Mouse (Mus musculus): ENCODE data around the gene Eif1. TPM values are rescaled to one million over a fixed set of nuclear protein-coding genes. Genes with fewer than 3 reads are reported as not detected.
"Not testable (repeated sequence)": the region's sequence is repeated elsewhere in the genome, so short reads cannot be mapped to it uniquely, and the experiment has no call there.

The Eif1 gene
- polyA plus RNA-seq, 1 experiment from 2014 or later: 1,883 TPM

DNA sequence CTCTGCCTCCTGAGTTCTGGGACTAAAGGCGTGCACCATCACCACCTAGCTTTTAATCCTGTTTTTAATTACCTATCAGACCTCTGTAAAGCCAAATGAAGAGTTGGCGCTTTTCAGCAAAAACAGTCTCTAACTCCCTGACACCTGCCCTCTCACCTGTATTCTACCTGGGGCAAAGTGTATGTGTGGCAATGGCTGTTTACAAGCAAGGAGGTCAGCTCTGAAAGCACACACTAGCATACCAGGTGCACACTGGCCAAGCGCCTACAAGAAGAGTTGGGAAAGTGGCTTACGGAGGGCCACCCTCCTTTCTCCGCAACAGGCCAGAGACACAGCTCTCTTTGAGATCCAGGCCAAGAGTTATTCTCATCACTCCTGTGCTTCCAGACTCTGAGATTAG, 4.2 kb upstream of the Eif1 start:
- Histone ChIP-seq H3K4me3 (replicated peaks) (no peak overlapping the region), H3K27me3 (no peaks in the 10 kb centered on the region), H3K36me3 (peaks cover under 1% of the 10 kb centered on the region), H3K4me2 (no peak overlapping the region), H3K9me3 (replicated peaks) (no peaks in the 10 kb centered on the region), H3K9ac (no peak overlapping the region), H3K4me1 (replicated peaks) (peaks cover 29% of the 10 kb centered on the region), H3K27ac (no peak overlapping the region)
- no peak for ATAC-seq (ENCODE audit: low read depth)
- 87% methylated on average over 5 of the region's 5 CpGs for WGBS (ENCODE audit: insufficient replicate concordance)
- DNase-seq: no peak

DNA sequence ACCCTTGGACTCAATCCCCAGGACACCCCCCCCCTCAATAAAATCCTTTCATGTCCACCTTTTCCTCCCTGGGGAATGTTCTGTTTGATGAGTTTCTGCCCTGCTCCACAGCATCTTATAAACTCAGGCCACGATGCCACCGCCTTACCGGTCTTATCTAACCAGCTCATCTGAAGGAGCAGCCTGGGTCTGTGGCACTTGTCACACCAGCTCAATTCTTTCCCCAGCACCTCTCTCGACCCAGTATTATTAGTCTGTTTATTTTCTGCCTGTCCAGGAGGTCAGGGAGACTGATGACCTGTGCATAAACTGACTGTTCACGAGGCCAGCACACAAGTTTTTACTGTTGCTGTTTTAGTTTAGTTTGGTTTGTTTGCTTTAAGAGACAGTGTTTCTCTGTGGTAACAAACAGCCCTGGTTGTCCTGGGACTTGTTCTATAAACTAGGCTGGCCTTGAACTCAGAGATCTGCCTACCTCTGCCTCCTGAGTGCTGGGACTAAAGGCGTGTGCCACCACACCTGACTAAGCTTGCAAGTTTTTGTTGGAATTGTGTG, 1.8 kb upstream of the Eif1 start:
- 21% methylated on average over 6 of the region's 6 CpGs for WGBS (ENCODE audit: insufficient replicate concordance)
- peak; percentile 43 for DNase-seq

DNA sequence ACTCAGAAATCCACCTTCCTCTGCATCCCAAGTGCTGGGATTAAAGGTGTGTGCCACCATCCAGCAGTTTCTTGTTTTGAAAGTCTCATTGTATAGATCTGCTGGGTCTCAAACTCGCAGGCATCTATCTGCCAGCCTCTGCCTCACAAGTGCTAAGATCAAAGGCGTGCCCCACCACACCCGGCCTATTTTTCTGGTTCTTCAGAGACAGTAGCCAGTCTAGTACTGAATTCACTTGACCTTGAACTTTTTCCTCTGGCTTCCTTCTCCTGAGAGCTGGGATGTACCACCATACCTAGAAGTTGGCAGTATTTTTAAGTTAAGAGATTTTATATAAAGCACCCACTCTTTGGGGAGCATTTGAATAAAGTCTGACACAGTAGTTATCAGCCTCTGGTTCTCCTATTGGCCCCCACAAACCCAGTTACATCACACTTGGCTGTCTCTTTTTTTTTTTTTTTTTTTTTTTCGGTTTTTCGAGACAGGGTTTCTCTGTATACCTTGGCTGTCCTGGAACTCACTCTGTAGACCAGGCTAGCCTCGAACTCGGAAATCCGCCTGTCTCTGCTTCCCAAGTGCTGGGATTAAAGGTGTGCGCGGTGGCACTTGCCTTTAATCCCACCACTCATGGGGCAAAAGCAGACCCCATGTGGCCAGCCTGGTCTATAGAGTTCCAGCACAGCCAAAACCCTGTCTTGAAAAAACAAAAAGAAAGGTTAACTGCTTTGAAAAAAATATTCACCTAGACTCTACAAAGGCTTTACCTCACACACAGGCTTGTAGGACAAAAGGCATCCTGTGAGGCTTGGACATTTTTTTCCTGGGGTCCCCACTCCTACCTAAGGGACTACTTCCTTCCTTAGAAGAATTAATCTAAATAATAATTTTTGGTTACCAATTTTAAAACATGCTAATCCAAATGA, 895 bp upstream of the Eif1 start:
- 48% methylated on average over 10 of the region's 10 CpGs for WGBS (ENCODE audit: insufficient replicate concordance)
- DNase-seq (peak; percentile 65), ATAC-seq (ENCODE audit: low read depth) (peak; percentile 35)
- Histone ChIP-seq H3K27me3 (no peaks in the 10 kb centered on the region), H3K4me2 (peak overlapping the region; percentile 73), H3K27ac (peak overlapping the region; percentile 96), H3K4me3 (replicated peaks) (peak overlapping the region; percentile 65), H3K36me3 (peaks cover 25% of the 10 kb centered on the region), H3K9ac (peak overlapping the region; percentile 78), H3K4me1 (replicated peaks) (peaks cover 43% of the 10 kb centered on the region), H3K9me3 (replicated peaks) (no peaks in the 10 kb centered on the region)

More for the DNA sequence above, 1.8 kb upstream of the Eif1 start:
- peak overlapping the region; percentile 78 for H3K9ac ChIP-seq
- peaks cover 25% of the 10 kb centered on the region for H3K36me3 ChIP-seq
- no peaks in the 10 kb centered on the region for H3K9me3 ChIP-seq (replicated peaks)
- ATAC-seq (ENCODE audit: low read depth): no peak
- H3K4me3 ChIP-seq (replicated peaks): peak overlapping the region; percentile 65; the same call in 1 of the 2 replicates
- H3K4me1 ChIP-seq (replicated peaks): peaks cover 43% of the 10 kb centered on the region
- H3K27ac ChIP-seq: peak overlapping the region; percentile 96
- peak overlapping the region; percentile 73 for H3K4me2 ChIP-seq
- H3K27me3 ChIP-seq: no peaks in the 10 kb centered on the region

DNA sequence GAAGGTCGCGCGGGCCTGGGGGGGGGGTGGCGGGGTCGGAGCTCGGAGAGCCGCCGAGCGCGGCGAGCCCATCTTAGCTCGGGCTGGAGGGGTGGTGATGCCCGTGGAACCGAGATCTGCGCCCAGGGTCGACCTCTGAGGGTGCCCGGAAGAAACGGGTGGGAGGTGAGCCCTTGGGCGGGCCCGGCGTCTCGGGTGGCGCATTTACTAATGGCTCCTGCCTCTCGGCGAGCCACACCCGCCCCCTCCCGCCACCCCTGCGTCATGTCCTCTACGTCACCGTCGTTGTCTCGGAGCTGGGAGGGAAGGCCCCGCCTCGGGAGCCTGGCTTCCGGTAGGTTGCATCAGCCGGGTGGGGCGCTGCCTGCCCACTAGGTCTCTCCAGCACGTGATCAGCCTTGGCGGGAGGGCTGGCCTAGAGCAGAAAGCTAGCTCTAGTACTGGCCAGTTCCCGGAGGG, 516 bp downstream of the Eif1 start:
- Histone ChIP-seq H3K4me3 (replicated peaks) (peak overlapping the region; percentile 85), H3K9ac (peak overlapping the region; percentile 98), H3K27me3 (no peaks in the 10 kb centered on the region), H3K9me3 (replicated peaks) (no peaks in the 10 kb centered on the region), H3K4me2 (peak overlapping the region; percentile 82), H3K36me3 (peaks cover 25% of the 10 kb centered on the region), H3K4me1 (replicated peaks) (peaks cover 37% of the 10 kb centered on the region), H3K27ac (peak overlapping the region; percentile 98)
- ATAC-seq (ENCODE audit: low read depth): peak; percentile 80
- under 1% methylated on average over 40 of the region's 40 CpGs for WGBS (ENCODE audit: insufficient replicate concordance)
- DNase-seq: peak; percentile 95

DNA sequence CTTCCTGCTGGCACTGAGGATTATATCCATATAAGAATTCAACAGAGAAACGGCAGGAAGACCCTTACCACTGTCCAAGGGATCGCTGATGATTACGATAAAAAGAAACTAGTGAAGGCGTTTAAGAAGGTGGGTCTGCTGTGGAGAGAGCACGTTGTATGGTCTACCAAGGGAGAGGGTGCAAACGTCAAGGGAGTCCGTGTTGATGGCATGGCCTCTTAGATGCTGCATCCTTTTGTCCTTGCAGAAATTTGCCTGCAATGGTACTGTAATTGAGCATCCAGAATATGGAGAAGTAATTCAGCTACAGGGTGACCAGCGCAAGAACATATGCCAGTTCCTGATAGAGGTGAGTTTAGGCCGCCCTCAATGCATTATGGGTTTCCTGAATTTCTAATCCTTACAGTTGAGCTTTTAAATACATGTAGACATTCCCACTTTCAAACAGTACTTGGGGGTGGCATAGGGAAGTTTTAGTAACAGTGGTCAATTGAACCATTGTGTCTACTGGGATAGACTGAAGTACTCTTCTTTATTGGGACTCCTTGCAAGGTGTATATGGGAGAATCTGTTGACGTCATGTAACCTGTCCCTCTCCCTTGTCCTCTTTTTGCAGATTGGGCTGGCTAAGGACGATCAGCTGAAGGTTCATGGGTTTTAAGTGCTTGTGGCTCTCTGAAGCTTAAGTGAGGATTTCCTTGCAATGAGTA, 1.2 kb downstream of the Eif1 start:
- ATAC-seq (ENCODE audit: low read depth); H3K9me3 ChIP-seq (replicated peaks); H3K27me3 ChIP-seq; DNase-seq: not testable (repeated sequence)
- Histone ChIP-seq H3K4me2 (peak overlapping the region; percentile 82), H3K4me3 (replicated peaks) (peak overlapping the region; percentile 85), H3K9ac (peak overlapping the region; percentile 98), H3K36me3 (peaks cover 25% of the 10 kb centered on the region), H3K27ac (peak overlapping the region; percentile 98), H3K4me1 (replicated peaks) (peaks cover 37% of the 10 kb centered on the region)
- WGBS (ENCODE audit: insufficient replicate concordance): 11% methylated on average over 11 of the region's 11 CpGs

DNA sequence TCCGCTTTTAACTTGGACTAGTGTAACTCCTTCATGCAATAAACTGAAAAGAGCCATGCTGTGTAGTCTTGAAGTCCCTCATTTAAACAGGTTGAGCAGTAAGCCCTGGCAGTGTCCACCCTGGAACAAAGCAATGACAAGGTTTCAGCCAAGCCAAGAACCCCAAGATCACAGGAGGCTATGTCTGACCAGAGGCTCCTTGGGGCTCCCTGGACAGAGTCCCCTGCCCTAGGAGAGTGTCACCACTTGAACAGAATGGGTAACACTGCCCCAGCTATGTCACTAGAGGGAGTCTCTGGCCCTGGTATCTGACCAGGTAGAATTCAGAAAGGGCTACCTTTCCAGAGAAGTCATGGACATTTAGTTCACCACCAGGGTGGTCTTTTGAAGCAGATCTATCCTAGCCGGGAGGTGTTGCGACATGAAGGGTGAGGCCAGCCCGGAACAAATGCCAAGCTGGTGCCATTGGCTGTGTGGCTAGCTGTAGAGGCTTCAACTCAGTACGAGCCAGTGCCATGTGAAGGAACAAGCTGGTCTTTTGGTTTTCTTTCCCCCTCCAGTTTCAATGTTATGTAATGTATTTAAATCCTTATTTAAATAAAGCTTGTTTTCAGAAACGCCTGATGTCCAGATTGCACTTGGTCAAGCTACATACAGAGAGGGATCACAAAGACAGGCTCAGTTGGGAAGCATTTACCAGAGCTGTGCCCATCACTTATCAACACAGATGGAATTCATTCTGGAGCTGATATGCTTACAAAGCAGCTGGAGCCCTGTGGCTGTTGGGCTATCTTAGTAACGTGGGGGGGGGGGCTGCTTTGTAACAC, 2.0 kb downstream of the Eif1 start:
- H3K9ac ChIP-seq: peak overlapping the region; percentile 37; the same call in 1 of the 2 replicates
- H3K4me2 ChIP-seq: peak overlapping the region; percentile 82
- peaks cover 25% of the 10 kb centered on the region for H3K36me3 ChIP-seq
- peak overlapping the region; percentile 29 for H3K4me3 ChIP-seq (replicated peaks)
- not testable (repeated sequence) for H3K27me3 ChIP-seq; DNase-seq; ATAC-seq (ENCODE audit: low read depth); H3K9me3 ChIP-seq (replicated peaks)
- WGBS (ENCODE audit: insufficient replicate concordance): 74% methylated on average over 7 of the region's 7 CpGs
- peaks cover 37% of the 10 kb centered on the region for H3K4me1 ChIP-seq (replicated peaks)
- H3K27ac ChIP-seq: peak overlapping the region; percentile 98

DNA sequence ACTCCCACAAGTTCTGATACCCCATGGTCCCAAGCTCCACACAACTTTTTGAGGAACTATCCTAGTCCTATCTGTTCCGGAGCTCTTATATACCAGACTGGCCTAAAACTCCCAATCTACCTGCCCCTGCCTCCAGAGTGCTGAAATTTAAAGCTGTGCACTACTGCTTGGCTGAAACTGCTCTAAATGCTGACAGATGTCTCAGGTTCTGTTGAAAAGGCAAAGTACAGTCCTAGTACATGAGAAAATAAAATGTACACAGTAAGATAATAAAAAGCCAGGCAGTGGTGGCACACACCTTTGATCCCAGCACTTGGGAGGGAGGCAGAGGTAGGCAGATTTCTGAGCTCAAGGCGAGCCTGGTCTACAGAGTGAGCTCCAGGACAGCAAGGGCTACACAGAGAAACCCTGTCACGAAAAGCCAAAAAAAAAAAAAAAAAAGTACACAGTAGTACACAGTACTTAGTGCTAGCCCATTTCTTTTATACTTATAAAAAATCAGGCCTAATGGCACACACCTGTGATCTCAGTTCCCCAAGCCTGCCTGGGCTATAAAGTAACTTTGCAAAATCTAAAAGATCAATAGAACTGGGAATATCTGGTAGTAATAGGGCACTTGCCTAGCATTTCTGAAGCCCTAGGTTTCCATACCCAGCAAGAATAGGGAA, 3.0 kb downstream of the Eif1 start:
- Histone ChIP-seq H3K9me3 (replicated peaks) (no peaks in the 10 kb centered on the region), H3K4me2 (no peak overlapping the region), H3K27me3 (no peaks in the 10 kb centered on the region), H3K9ac (no peak overlapping the region), H3K4me3 (replicated peaks) (peak overlapping the region; percentile 29; the same call in 1 of the 2 replicates), H3K4me1 (replicated peaks) (peaks cover 29% of the 10 kb centered on the region), H3K36me3 (peaks cover 25% of the 10 kb centered on the region), H3K27ac (peak overlapping the region; percentile 98)
- WGBS (ENCODE audit: insufficient replicate concordance): 52% methylated on average over 3 of the region's 3 CpGs
- DNase-seq: no peak
- ATAC-seq (ENCODE audit: low read depth): no peak

DNA sequence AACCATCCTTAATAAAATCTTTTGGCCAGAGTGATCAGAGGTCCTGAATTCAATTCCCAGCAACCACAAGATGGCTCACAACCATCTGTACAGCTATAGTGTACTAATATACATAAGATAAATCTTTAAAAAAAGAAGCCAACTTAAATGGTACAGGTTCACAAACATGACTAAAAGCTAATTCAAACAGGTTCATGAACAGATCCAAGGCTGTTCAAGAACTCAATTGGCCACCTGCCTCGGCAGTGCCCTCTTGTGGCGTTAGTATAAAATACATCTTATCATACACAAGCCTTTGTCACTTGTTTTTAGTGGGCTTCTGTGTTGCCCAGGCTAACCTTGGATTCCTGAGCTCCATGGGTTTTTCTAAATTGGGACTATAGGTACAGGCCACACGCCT, 3.9 kb downstream of the Eif1 start:
- no peak overlapping the region for H3K9ac ChIP-seq
- peaks cover 20% of the 10 kb centered on the region for H3K4me1 ChIP-seq (replicated peaks)
- DNase-seq (peak; percentile 52), ATAC-seq (ENCODE audit: low read depth) (no peak)
- no peaks in the 10 kb centered on the region for H3K27me3 ChIP-seq
- H3K9me3 ChIP-seq (replicated peaks): no peaks in the 10 kb centered on the region
- H3K4me2 ChIP-seq: no peak overlapping the region
- H3K27ac ChIP-seq: no peak overlapping the region
- peaks cover 25% of the 10 kb centered on the region for H3K36me3 ChIP-seq
- 7% methylated on average over 3 of the region's 3 CpGs for WGBS (ENCODE audit: insufficient replicate concordance)
- H3K4me3 ChIP-seq (replicated peaks): no peak overlapping the region

DNA sequence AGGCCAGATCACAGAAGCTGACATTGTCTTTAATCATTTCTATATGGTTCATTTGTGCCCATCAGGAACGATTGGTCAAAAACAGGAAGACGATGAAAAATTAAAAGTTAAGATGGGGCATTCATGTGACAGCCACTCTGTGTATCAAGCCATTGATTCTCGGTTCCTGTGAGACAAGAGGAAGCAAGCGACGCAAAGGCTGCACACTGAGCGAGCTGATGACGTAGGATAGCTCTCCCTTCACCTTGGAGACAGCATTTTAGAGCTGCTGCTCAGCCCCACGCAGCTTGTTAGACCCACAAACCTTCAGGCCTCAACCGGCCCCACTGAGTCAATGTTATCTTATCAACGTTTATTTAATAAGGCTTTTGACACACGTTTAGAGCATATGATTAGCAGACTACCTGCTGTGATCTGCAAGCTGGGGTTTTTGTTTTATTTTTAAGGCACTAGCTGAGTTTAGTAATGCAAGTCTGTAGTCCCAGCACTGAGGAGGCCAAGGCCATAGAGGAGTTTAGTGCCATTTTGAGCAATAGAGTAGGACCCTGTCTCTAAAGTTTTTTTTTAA, 5.5 kb downstream of the Eif1 start:
- Histone ChIP-seq H3K36me3 (peaks cover 25% of the 10 kb centered on the region), H3K27me3 (no peaks in the 10 kb centered on the region), H3K9me3 (replicated peaks) (no peaks in the 10 kb centered on the region), H3K9ac (no peak overlapping the region), H3K4me1 (replicated peaks) (peaks cover 14% of the 10 kb centered on the region), H3K4me3 (replicated peaks) (no peak overlapping the region), H3K4me2 (no peak overlapping the region), H3K27ac (no peak overlapping the region)
- ATAC-seq (ENCODE audit: low read depth) (no peak), DNase-seq (no peak)
- 66% methylated on average over 11 of the region's 11 CpGs for WGBS (ENCODE audit: insufficient replicate concordance)

DNA sequence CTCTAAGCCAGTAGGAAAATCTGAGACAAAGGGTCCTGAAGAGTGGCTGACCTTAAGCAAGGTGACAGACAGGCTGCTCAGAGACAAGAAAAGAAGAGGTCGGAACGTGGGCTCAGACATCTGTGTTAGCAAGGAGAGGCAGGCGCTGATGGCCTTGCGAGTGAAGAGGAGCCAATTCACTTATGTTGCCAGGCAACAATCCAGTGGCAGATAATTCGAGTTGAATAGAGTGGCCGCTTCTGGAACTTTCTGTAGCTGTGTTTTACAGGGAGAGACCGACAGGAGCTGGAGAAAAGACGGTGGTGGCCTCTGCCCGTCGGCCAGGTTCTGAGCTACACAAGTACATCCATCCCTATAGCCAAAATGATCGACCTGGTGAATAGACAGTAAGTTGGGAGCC, 7.6 kb downstream of the Eif1 start:
- Histone ChIP-seq H3K4me1 (replicated peaks) (peaks cover 1% of the 10 kb centered on the region; the same call in 1 of the 2 replicates), H3K4me3 (replicated peaks) (no peak overlapping the region), H3K9me3 (replicated peaks) (no peaks in the 10 kb centered on the region), H3K36me3 (peaks cover 6% of the 10 kb centered on the region), H3K9ac (no peak overlapping the region), H3K27me3 (no peaks in the 10 kb centered on the region), H3K27ac (no peak overlapping the region), H3K4me2 (no peak overlapping the region)
- 69% methylated on average over 11 of the region's 11 CpGs for WGBS (ENCODE audit: insufficient replicate concordance)
- ATAC-seq (ENCODE audit: low read depth) (no peak), DNase-seq (no peak)
